Mouse (Mus musculus) thymus, adult 2 months (tissue): ENCODE data around the gene Dusp27. TPM values are rescaled to one million over a fixed set of nuclear protein-coding genes. Genes with fewer than 3 reads are reported as not detected.

Experiments used
- DNase-seq: peaks from one replicate; pipeline ENCODE4 v3.0.0; 2021
- H3K27ac ChIP-seq: fragments of 200-500 bp; 2 replicates; pipeline ENCODE4 v1.5.1; 2012; ENCODE audit warnings: low read length, control low read depth; ENCODE audit not compliant: control insufficient read depth, insufficient read depth
- H3K27me3 ChIP-seq: fragments of 200-500 bp; 2 replicates; pipeline ENCODE4 v1.6.1; 2012; ENCODE audit warnings: mild to moderate bottlenecking, low read length, moderate library complexity, mixed read lengths; ENCODE audit not compliant: control insufficient read depth, insufficient read depth
- H3K36me3 ChIP-seq: fragments of 200-500 bp; 2 replicates; pipeline ENCODE4 v1.6.1; 2012; ENCODE audit warnings: mild to moderate bottlenecking, low read length, moderate library complexity; ENCODE audit not compliant: control insufficient read depth, insufficient read depth
- H3K4me1 ChIP-seq: fragments of 200-500 bp; replicated peaks from 2 replicates; pipeline ENCODE4 v1.6.1; 2012; ENCODE audit warnings: low read length; ENCODE audit not compliant: control insufficient read depth, insufficient read depth
- H3K4me3 ChIP-seq: fragments of 200-500 bp; 2 replicates; pipeline ENCODE4 v1.5.1; 2012; ENCODE audit warnings: mild to moderate bottlenecking, low read length, control low read depth, moderate library complexity; ENCODE audit not compliant: control insufficient read depth, insufficient read depth
- CTCF ChIP-seq: fragments of 200-500 bp; IDR thresholded peaks from 2 replicates; pipeline ENCODE4 v1.5.1; 2012; ENCODE audit warnings: mild to moderate bottlenecking, control low read depth, low read length, moderate library complexity, borderline replicate concordance; ENCODE audit not compliant: control insufficient read depth, poor library complexity, insufficient read depth; ENCODE audit errors: extremely low read depth
- POLR2A ChIP-seq: fragments of 200-500 bp; IDR thresholded peaks from 2 replicates; pipeline ENCODE4 v1.6.1; 2012; ENCODE audit warnings: mild to moderate bottlenecking, low read length, control low read depth, moderate library complexity; ENCODE audit not compliant: control insufficient read depth, poor library complexity, insufficient read depth; ENCODE audit errors: extremely low read depth
- WGBS: fragments of 180-500 bp; shearing (Covaris S2); methylation state at CpG from one replicate; pipeline ENCODE4 v1.1.7; 2018; 5-methylcytosine and 5-hydroxymethylcytosine counted together
- polyA plus RNA-seq: library from polyadenylated mRNA; depleted of rRNA; stranded (reverse); fragments of >200 nt; gene quantifications from 2 replicates; pipeline ENCODE4 v1.2.3, GENCODE M21; 2012

Gene Dusp27
- polyA plus RNA-seq, 1 experiment: 0.32 TPM

DNA sequence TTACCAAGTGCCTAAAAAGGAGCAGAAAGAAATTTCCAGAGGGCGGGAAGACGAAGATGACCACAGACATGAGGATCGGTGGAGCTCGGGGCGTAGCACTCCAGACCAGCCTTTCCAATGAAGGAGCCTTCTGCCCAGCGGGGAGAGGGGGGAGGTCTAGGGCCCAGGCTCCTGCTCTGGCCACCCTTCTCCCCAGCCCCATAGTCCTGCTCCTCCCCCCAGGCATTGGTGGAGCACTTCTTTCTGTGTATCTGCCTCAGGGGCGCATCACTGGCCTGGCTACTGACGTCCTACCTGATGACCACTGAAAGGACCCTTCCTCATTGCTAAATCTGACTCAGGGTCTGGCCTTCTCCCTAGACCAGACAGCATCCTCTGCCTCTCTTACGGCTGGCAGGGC, 37.4 kb upstream of the Dusp27 start:
- Histone ChIP-seq H3K4me1 (no peaks in the 10 kb centered on the region), H3K27ac (no peak overlapping the region), H3K36me3 (no peaks in the 10 kb centered on the region), H3K4me3 (no peak overlapping the region), H3K27me3 (no peaks in the 10 kb centered on the region)
- DNase-seq: no peak
- whole genome bisulfite sequencing: 94% methylated on average over 9 of the region's 9 CpGs
- TF ChIP-seq POLR2A (no peak), CTCF (no peak)

GRCm38 (mm10) chr1:166164580-166164979, 36.9 kb upstream of the Dusp27 start:
- no peak for DNase-seq
- no peak overlapping the region for H3K27ac ChIP-seq
- no peak for TF ChIP-seq CTCF
- no peak for TF ChIP-seq POLR2A

GRCm38 (mm10) chr1:166160569-166161445, 33.1 kb upstream of the Dusp27 start:
- 19% methylated on average over 24 of the region's 24 CpGs for WGBS
- no peak overlapping the region for H3K27ac ChIP-seq
- TF ChIP-seq POLR2A (no peak), CTCF (peak; percentile 66; the same call in 1 of the 2 replicates)
- H3K36me3 ChIP-seq: no peaks in the 10 kb centered on the region
- H3K4me1 ChIP-seq: no peaks in the 10 kb centered on the region
- peak; percentile 71 for DNase-seq
- H3K4me3 ChIP-seq: no peak overlapping the region
- H3K27me3 ChIP-seq: no peaks in the 10 kb centered on the region; the same call in 1 of the 2 replicates

More at GRCm38 (mm10) chr1:166164580-166164979, 36.9 kb upstream of the Dusp27 start:
- no peaks in the 10 kb centered on the region for H3K36me3 ChIP-seq
- no peaks in the 10 kb centered on the region for H3K4me1 ChIP-seq
- no peaks in the 10 kb centered on the region for H3K27me3 ChIP-seq
- no peak overlapping the region for H3K4me3 ChIP-seq
- 93% methylated on average over 14 of the region's 14 CpGs for WGBS

DNA sequence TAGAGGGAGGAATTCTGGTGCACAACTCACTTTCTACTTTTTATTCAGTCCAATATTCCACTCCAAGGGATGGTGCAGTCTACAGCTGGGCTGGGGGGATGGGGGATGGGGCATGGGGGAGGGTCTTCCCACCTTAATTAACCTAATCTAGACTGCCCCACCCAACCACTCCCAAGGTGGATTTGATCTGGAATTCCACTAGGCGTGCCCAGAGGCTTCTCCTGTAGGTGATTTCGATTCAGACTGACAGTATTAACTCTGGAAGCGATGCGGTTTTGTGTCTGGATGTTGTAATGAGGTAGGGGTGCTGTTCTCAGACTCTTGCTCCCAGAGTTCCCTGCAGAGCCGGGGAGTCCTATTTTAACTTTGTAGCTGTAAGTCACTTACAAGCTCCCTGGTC, 32.4 kb upstream of the Dusp27 start:
- H3K4me3 ChIP-seq: no peak overlapping the region
- 62% methylated on average over 5 of the region's 5 CpGs for WGBS
- H3K36me3 ChIP-seq: no peaks in the 10 kb centered on the region
- H3K27ac ChIP-seq: no peak overlapping the region
- H3K27me3 ChIP-seq: peaks cover 3% of the 10 kb centered on the region; the same call in 1 of the 2 replicates
- TF ChIP-seq CTCF (no peak), POLR2A (no peak)
- no peak for DNase-seq
- no peaks in the 10 kb centered on the region for H3K4me1 ChIP-seq

- Histone ChIP-seq H3K27me3 (peaks cover 3% of the 10 kb centered on the region; the same call in 1 of the 2 replicates), H3K4me3 (no peak overlapping the region), H3K36me3 (no peaks in the 10 kb centered on the region), H3K27ac (no peak overlapping the region), H3K4me1 (no peaks in the 10 kb centered on the region; the same call in 1 of the 2 replicates)
- no peak for TF ChIP-seq CTCF
- TF ChIP-seq POLR2A: no peak
- no peak for DNase-seq
- WGBS: 57% methylated on average over 9 of the region's 9 CpGs
Observed at GRCm38 (mm10) chr1:166158664-166159063, 30.9 kb upstream of the Dusp27 start.

DNA sequence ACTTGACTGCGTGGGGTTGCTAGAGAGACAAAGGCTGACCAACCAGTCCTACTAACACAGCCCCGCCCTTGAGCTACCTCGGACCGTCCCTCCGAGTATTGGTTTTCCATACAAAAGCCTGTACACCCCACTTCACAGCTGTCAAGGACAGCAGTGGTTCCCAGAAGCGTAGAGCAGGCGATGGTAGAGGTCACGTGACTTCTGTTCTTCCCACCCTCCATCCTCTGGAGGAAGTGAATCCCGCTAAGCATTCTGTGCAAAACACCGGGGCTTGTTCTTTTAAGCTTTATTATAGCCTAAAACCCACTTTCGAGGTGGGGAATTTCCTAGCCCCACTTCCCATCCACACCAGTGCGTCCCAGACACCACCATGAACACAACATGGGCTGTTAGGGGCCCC, 30.0 kb upstream of the Dusp27 start:
- 78% methylated on average over 12 of the region's 12 CpGs for WGBS

More for the DNA sequence above, 30.0 kb upstream of the Dusp27 start:
- Histone ChIP-seq H3K36me3 (no peaks in the 10 kb centered on the region), H3K4me3 (no peak overlapping the region), H3K4me1 (no peaks in the 10 kb centered on the region; the same call in 1 of the 2 replicates), H3K27ac (no peak overlapping the region), H3K27me3 (peaks cover 3% of the 10 kb centered on the region; the same call in 1 of the 2 replicates)
- no peak for DNase-seq
- no peak for TF ChIP-seq POLR2A
- no peak for TF ChIP-seq CTCF
